Mouse (Mus musculus) c-Kit-positive CD71-positive TER-119-positive erythroid progenitor cells, embryonic 14.5 days (primary cell): ENCODE data around the gene Magi2.

Experiments used
- DNase-seq: peaks from one replicate; pipeline ENCODE4 v3.0.0-alpha.2; 2013; ENCODE audit warnings: low spot score

Magi2 gene

GRCm38 (mm10) chr5:19746865-19747514 lies 520.2 kb downstream of the Magi2 start:
- DNase-seq = no peak

- DNase-seq = no peak
These were observed 520.8 kb downstream of the Magi2 start for GRCm38 (mm10) chr5:19747631-19748030.

GRCm38 (mm10) chr5:19779224-19779623 lies 552.4 kb downstream of the Magi2 start:
- no peak for DNase-seq

GRCm38 (mm10) chr5:19780076-19780475 lies 553.2 kb downstream of the Magi2 start:
- no peak for DNase-seq

- DNase-seq = no peak
These were observed 558.5 kb downstream of the Magi2 start for GRCm38 (mm10) chr5:19785320-19785719.

DNA sequence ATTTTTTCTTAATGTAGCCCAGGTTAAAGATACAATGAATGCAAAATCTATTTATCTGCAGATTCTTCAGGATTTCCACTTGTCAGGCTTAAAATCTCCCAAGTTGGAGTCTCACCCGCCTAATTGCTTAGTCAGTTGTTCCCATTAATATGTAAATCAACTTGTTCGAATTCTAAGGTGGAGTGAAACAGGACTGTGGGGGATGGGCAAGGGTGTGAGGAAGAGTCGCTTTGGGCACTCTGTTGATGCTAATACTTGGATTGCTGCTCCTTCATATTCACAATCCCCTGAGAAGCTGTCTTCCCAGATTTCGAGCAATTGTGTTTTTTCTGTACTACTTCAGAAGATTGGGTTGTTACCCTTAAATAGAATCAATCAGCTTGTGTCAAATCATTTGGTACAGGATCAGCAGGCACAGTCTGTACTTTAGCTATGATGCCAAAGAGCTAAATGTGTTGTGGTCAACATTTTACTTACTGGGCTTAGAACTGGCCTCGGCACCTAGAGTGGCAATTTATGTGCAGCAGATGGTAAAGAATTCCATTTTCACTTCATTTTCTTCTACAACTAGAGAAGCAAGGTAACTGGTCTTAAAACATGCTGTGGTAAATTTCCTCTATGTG lies 560.8 kb downstream of the Magi2 start:
- no peak for DNase-seq

DNA sequence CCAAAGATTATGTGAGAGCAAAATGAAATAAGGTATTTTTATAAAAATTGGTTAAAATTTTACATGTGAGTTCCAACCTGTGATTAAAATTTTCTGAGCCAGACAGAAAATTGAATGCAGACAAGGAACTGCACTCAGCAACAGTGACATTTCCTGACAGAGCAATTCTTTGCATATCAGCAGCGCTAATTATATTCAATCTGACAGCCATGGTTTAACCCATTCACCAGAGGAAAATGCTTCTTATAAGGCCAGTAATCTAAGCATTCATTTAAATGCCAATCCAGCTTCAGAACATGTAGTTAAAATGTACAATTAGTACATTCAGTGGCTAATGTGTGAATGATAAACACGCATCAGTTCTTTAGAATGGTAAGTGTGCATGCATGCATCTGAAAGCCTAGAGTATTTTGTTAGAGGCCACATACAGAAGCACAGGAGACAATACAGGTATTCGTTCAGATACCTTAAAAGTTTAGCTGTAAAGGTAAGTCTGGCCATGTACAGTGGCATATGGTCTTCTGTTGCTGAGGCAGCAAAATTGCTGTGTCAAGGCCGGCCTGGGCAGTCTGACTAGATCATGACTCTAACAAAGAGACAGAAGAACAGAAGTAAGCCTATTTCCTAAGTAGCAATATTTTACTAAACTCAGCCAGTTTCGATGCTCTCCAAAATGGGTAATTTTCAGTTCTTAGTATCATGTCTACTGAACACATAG lies 576.4 kb downstream of the Magi2 start:
- DNase-seq = no peak

- DNase-seq = no peak
These were observed 595.7 kb downstream of the Magi2 start for GRCm38 (mm10) chr5:19822502-19822901.

- no peak for DNase-seq
These were observed 599.1 kb downstream of the Magi2 start for GRCm38 (mm10) chr5:19825943-19826342.

DNA sequence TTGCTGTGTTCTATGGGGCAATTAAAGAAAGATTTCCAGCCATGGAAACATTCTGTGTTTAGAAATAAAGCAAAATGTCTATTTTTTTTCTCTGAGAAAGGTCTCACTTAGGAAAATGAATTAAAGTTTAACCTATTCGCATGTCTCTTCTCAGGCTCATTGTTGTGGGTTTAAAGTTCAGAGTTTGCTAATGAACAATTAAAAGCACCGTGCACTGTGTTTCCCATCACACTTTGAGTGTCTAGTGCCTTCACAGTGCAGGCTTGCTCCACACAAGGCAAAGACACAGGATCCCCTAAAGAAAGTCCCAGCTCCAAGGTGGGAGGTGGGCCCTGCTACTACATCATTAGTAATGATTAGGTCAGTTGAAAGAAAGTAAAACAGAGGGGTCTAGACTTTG lies 602.5 kb downstream of the Magi2 start:
- DNase-seq = no peak

GRCm38 (mm10) chr5:19862854-19863253 lies 636.0 kb downstream of the Magi2 start:
- DNase-seq = no peak

GRCm38 (mm10) chr5:19870406-19870805 lies 643.6 kb downstream of the Magi2 start:
- DNase-seq = no peak

DNA sequence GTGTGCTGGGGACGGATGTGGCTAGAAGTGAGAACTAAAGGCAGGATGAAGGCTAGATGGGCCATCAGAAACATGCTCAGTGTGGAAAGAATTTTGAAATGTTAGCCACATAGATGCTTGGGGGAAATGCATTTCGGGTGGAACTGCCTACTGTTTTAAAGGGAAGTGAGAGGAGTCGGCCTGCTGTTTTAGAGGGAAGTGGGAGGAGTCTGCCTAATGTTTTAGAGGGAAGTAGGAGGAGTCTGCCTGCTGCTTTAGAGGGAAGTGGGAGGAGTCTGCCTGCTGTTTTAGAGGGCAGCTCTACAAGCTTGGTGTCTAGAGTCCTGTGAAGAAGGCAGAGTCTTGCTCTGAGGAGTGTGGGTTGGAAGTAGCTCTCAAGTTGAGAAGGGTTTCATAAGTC lies 664.9 kb downstream of the Magi2 start:
- DNase-seq = no peak

- DNase-seq = no peak
These were observed 669.1 kb downstream of the Magi2 start for GRCm38 (mm10) chr5:19895893-19896292.

- no peak for DNase-seq
These were observed 674.8 kb downstream of the Magi2 start for GRCm38 (mm10) chr5:19901625-19902024.

GRCm38 (mm10) chr5:19906636-19907035 lies 679.8 kb downstream of the Magi2 start:
- DNase-seq = no peak

- no peak for DNase-seq
These were observed 680.6 kb downstream of the Magi2 start for GRCm38 (mm10) chr5:19907381-19907982.

GRCm38 (mm10) chr5:19907983-19908705 lies 681.3 kb downstream of the Magi2 start:
- no peak for DNase-seq

DNA sequence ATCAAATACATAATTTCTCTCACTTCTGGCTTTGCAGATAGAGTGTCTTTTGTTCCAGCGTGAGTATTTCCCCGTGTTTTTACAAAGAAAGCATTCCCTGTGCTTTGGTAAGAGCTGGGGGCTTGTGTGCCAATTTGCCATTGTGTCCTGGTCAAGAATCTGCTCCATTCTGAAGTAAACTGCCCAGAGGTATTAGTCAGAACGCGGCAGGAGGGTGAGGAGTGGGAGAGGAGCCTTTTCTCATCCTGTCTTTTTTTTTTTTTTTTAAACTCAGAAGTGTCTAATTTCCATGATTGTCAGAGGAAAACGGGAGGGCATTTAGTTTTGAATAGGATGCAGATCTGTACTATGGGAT lies 681.8 kb downstream of the Magi2 start:
- no peak for DNase-seq

- DNase-seq = no peak
These were observed 682.2 kb downstream of the Magi2 start for GRCm38 (mm10) chr5:19909071-19909470.

DNA sequence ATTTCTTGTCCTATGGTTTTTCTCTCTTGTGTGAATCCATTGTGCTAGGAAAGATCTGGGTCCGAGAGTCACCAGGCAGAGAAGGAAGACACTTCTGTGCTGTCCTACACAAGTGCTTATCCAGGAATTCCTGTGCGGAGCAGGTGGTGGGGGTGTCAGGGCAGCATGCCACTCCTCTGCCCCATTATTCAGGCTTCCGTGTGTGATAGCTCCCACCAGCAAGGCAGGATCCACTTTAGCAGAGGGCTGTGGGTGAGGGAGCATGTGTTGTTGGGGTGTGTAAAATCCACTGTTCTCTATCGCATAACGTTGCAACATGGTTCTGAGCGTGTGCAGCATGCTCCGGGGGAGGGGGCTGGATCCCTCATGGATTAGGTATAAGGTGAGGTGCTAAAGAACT lies 682.8 kb downstream of the Magi2 start:
- no peak for DNase-seq

DNA sequence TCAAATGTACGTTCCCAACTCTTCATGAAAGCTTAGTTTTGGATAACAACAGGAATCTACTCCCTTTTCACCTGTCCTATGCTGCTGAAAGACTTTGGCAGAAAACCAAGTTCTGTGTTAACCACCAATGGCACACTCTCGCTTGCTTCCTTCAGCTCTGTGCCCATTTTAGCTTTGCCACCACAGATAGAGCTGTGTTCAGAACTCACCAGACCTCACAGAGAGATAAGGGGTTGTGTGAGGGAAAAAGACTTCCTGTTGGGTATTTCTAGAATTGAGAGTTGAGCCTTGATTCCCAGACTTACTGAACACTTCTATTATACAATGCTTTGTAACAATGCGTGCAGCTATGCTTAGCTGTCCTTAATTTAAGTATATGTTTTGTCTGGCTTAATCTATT lies 705.3 kb downstream of the Magi2 start:
- DNase-seq = no peak
